Comparison of ENCODE assay signal across 18 mouse cellular contexts in genomic region chr6:94615936-94616335, GRCm38 (mm10).
"Had no signal": no experiment of that assay in that cellular context is flagged by ENCODE, and none has a peak within 500 bp of the region (broad histone marks: within the 10 kb centered on the region; RNA-seq: fewer than 3 reads in every experiment).

No protein-coding gene starts in this region.

- H3K27ac ChIP-seq: midbrain, embryonic 10.5 days; midbrain, embryonic 12.5 days; neural tube, embryonic 13.5 days; neural tube, embryonic 15.5 days had no signal

- H3K27me3 ChIP-seq: midbrain, embryonic 12.5 days; neural tube, embryonic 13.5 days; neural tube, embryonic 15.5 days had no signal

- H3K4me3 ChIP-seq: midbrain, embryonic 10.5 days; midbrain, embryonic 12.5 days; myocyte; neural tube, embryonic 13.5 days; neural tube, embryonic 15.5 days had no signal

- H3K4me1 ChIP-seq: midbrain, embryonic 10.5 days had no signal

- DNase-seq: lung, embryonic 14.5 days; lung, postnatal 10 days; lung, postnatal 4 days; midbrain, embryonic 14.5 days; retina, postnatal 1 day; right cerebral cortex, adult 18-20 months; right cerebral cortex, postnatal 25 days; right cerebral cortex, postnatal 4 days; spleen, adult 18-20 months; thymus, adult 18-20 months; thymus, postnatal 14 days; thymus, postnatal 36 days had no signal

- H3K4me2 ChIP-seq: lung, embryonic 14.5 days; midbrain, embryonic 12.5 days; neural tube, embryonic 13.5 days; neural tube, embryonic 15.5 days had no signal

- H3K9me3 ChIP-seq: midbrain, embryonic 10.5 days; midbrain, embryonic 12.5 days; neural tube, embryonic 13.5 days; neural tube, embryonic 15.5 days had no signal

- H3K9ac ChIP-seq: lung, embryonic 14.5 days; midbrain, embryonic 12.5 days; neural tube, embryonic 13.5 days; neural tube, embryonic 15.5 days had no signal

- ATAC-seq: midbrain, embryonic 16.5 days had no signal
